Mouse (Mus musculus) embryonic facial prominence, embryonic 11.5 days (tissue): ENCODE results near the gene Smarca4. TPM values are rescaled to one million over a fixed set of nuclear protein-coding genes. Genes with fewer than 3 reads are reported as not detected.

Source experiments
- ATAC-seq: fragments of 200-750 bp; cut with Nextera tagmentation; replicated peaks from 2 replicates; pipeline ENCODE4 v1.8.0; 2017; ENCODE audit warnings: low read depth; ENCODE audit not compliant: insufficient number of reproducible peaks, low FRiP score, low TSS enrichment
- DNase-seq: peaks from one replicate; pipeline ENCODE4 v3.0.0-alpha.2; 2015; ENCODE audit warnings: low spot score
- H3K27ac ChIP-seq: fragments of 300-500 bp; sonication (generic); replicated peaks from 2 replicates; pipeline ENCODE4 v1.5.1; 2014; ENCODE audit warnings: mild to moderate bottlenecking, low read depth, low read length, control low read depth
- H3K27me3 ChIP-seq: fragments of 300-500 bp; sonication (generic); 2 replicates; pipeline ENCODE4 v1.6.1; 2014; ENCODE audit warnings: mild to moderate bottlenecking, low read length, moderate library complexity, mixed read lengths; ENCODE audit not compliant: control insufficient read depth, insufficient read depth
- H3K36me3 ChIP-seq: fragments of 300-500 bp; sonication (generic); replicated peaks from 2 replicates; pipeline ENCODE4 v1.6.1; 2014; ENCODE audit warnings: low read depth, mild to moderate bottlenecking, low read length, moderate library complexity, mixed read lengths; ENCODE audit not compliant: control insufficient read depth, insufficient read depth
- H3K4me1 ChIP-seq: fragments of 300-500 bp; sonication (generic); 2 replicates; pipeline ENCODE4 v1.6.1; 2014; ENCODE audit warnings: low read length, mixed read lengths; ENCODE audit not compliant: control insufficient read depth, insufficient read depth
- H3K4me2 ChIP-seq: fragments of 300-500 bp; sonication (generic); 2 replicates; pipeline ENCODE4 v1.6.1; 2014; ENCODE audit warnings: low read depth, mild to moderate bottlenecking, control low read depth, low read length, moderate library complexity
- H3K4me3 ChIP-seq: fragments of 300-500 bp; sonication (generic); 2 replicates; pipeline ENCODE4 v1.5.1; 2014; ENCODE audit warnings: low read depth, low read length, control low read depth
- H3K9ac ChIP-seq: fragments of 300-500 bp; sonication (generic); replicated peaks from 2 replicates; pipeline ENCODE4 v1.6.1; 2014; ENCODE audit warnings: mild to moderate bottlenecking, control low read depth, low read length
- H3K9me3 ChIP-seq: fragments of 300-500 bp; sonication (generic); replicated peaks from 2 replicates; pipeline ENCODE4 v1.6.1; 2016; ENCODE audit warnings: mild to moderate bottlenecking, low read length, inconsistent platforms, mixed read lengths; ENCODE audit not compliant: control insufficient read depth
- WGBS: fragments of 180-500 bp; shearing (Covaris S2); extraction: QIAGEN DNeasy Blood & Tissue Kit; methylation state at CpG from one replicate; pipeline ENCODE4 v1.1.7; 2014; 5-methylcytosine and 5-hydroxymethylcytosine counted together
- polyA plus RNA-seq: library from polyadenylated mRNA; unstranded; fragments of >200 nt; fragmentation: Nextera tagmentation; extraction: Ambion mirVana; gene quantifications from 2 replicates; pipeline ENCODE4 v1.2.1, GENCODE M21; 2014

Smarca4 gene
- 106 and 119 TPM in 2 replicates for polyA plus RNA-seq

DNA sequence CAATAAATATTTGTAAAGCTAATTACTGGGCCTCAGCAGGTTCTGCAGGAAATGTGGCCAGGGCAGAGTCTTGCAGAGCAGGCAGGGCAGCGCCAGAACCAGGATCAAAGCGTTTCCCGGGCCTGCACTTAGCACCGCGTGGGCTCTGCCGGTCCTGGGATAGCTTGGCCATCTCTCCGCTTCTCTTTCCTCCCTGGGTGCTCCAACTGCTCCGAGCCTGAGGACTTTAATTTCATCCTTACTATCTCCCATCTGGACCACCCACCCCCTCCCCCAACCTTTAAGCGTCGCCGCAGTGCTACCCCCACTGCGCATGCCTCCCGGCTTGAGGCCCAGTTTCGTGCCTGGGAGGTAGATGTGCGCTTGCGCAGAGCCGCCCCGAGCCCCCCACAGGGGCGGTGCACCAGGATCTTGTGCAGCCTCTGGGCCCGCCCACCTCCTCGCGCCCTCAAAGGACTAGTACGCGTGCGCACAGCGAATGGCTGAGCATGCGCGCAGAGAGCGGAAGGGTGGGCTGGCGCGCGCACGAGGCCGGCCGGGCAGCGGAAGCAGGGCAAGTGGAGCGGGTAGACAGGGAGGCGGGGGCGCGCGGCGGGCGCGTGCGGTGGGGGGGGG, at the start of gene Smarca4:
Gene Smarca4, plus strand, starts transcription at position 553 of the 615 bp plus-strand sequence.
- 1% methylated on average over 40 of the region's 45 CpGs for WGBS
- peak within 1 kb of the TSS; percentile 75 for H3K4me3 ChIP-seq
- no peaks in the 10 kb centered on the region for H3K4me1 ChIP-seq
- peak within 1 kb of the TSS; percentile 95 for H3K27ac ChIP-seq
- H3K36me3 ChIP-seq = no peaks in the 10 kb centered on the region; the same call in 1 of the 2 replicates
- no peaks in the 10 kb centered on the region for H3K27me3 ChIP-seq
- peak within 1 kb of the TSS; percentile 73 for H3K4me2 ChIP-seq
- ATAC-seq (peak; percentile 94), DNase-seq (peak; percentile 99)
- H3K9ac ChIP-seq = peak within 1 kb of the TSS; percentile 96
- no peaks in the 10 kb centered on the region for H3K9me3 ChIP-seq

GRCm38 (mm10) chr9:21566538-21566937, 49.4 kb upstream of the Smarca4 start:
- Histone ChIP-seq H3K9me3 (no peaks in the 10 kb centered on the region), H3K27ac (no peak overlapping the region), H3K4me3 (no peak overlapping the region), H3K4me2 (no peak overlapping the region), H3K27me3 (no peaks in the 10 kb centered on the region), H3K36me3 (no peaks in the 10 kb centered on the region; the same call in 1 of the 2 replicates), H3K4me1 (no peaks in the 10 kb centered on the region), H3K9ac (no peak overlapping the region)
- DNase-seq (no peak), ATAC-seq (no peak)
- 88% methylated on average over 1 of the region's 1 CpGs for WGBS

- Histone ChIP-seq H3K4me2 (no peak overlapping the region), H3K27ac (no peak overlapping the region), H3K9me3 (no peaks in the 10 kb centered on the region), H3K4me3 (no peak overlapping the region), H3K27me3 (no peaks in the 10 kb centered on the region), H3K9ac (no peak overlapping the region), H3K36me3 (no peaks in the 10 kb centered on the region; the same call in 1 of the 2 replicates), H3K4me1 (no peaks in the 10 kb centered on the region)
- DNase-seq = no peak
- ATAC-seq = no peak
- WGBS = 91% methylated on average over 2 of the region's 2 CpGs
Measured at GRCm38 (mm10) chr9:21567051-21567450, 48.9 kb upstream of the Smarca4 start.

DNA sequence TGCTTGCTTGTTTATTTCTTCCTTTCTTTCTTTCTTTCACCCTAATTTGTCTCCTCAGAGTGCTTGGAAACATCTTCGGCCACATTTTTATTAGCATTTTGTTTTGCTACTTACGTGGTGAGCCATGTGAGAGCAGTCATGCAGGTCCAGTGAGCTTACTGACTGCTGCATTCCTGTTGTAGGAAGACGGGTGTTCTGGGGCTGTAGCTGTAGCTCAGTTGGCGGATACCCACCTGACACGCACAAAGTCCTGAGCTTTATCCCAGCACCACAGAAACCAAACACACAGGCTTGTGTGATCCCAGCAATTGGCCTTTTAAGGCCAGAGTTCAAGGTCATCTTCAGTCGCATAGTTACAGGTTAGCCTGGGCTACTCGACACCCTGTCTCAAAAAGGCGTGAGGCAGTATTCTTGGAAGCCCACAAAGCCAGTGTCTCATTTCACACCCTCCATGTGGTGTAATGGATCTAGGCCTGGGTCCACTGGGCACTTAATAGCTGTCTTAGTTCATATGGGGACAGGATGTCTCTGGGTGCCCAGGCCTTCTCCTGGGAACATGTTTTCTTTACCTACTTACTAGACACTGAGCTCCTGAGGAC, 47.2 kb upstream of the Smarca4 start:
- 91% methylated on average over 8 of the region's 8 CpGs for WGBS
- Histone ChIP-seq H3K9ac (no peak overlapping the region), H3K27me3 (no peaks in the 10 kb centered on the region), H3K4me1 (no peaks in the 10 kb centered on the region), H3K9me3 (no peaks in the 10 kb centered on the region), H3K36me3 (peaks cover under 1% of the 10 kb centered on the region; the same call in 1 of the 2 replicates), H3K4me3 (no peak overlapping the region), H3K4me2 (no peak overlapping the region), H3K27ac (no peak overlapping the region)
- ATAC-seq = no peak
- no peak for DNase-seq

GRCm38 (mm10) chr9:21574012-21574801, 41.8 kb upstream of the Smarca4 start:
- no peak overlapping the region for H3K4me3 ChIP-seq
- no peak for ATAC-seq
- H3K27me3 ChIP-seq = no peaks in the 10 kb centered on the region
- WGBS = 93% methylated on average over 8 of the region's 8 CpGs
- H3K9ac ChIP-seq = no peak overlapping the region
- no peak overlapping the region for H3K27ac ChIP-seq
- no peaks in the 10 kb centered on the region for H3K4me1 ChIP-seq
- H3K36me3 ChIP-seq = peaks cover 10% of the 10 kb centered on the region
- no peak for DNase-seq
- no peaks in the 10 kb centered on the region for H3K9me3 ChIP-seq
- H3K4me2 ChIP-seq = no peak overlapping the region

DNA sequence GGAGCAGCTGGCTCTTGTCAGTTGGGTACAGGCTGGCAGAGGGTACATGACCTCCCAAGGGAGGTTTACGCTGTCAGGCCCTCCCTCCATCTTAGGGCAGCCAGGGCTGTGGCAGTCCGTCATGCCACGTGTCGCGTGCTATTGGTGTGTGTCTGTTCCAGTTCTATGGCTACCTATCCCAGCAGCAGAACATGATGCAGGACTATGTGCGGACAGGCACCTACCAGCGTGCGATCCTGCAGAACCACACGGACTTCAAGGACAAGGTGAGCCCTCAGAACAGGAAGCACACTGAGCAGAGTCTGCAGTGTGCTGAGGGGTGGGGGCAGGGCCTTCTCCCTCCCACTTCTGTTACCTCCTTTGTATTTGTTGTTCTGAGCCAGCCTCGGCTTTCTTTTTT, 40.7 kb upstream of the Smarca4 start:
- H3K27me3 ChIP-seq = no peaks in the 10 kb centered on the region
- H3K9me3 ChIP-seq = no peaks in the 10 kb centered on the region
- no peak overlapping the region for H3K4me2 ChIP-seq
- DNase-seq (no peak), ATAC-seq (no peak)
- peaks cover 11% of the 10 kb centered on the region for H3K36me3 ChIP-seq
- 93% methylated on average over 10 of the region's 10 CpGs for WGBS
- H3K4me3 ChIP-seq = no peak overlapping the region
- H3K9ac ChIP-seq = no peak overlapping the region
- H3K4me1 ChIP-seq = no peaks in the 10 kb centered on the region
- H3K27ac ChIP-seq = no peak overlapping the region

- Histone ChIP-seq H3K27me3 (no peaks in the 10 kb centered on the region), H3K36me3 (peaks cover 14% of the 10 kb centered on the region), H3K4me2 (no peak overlapping the region), H3K9ac (no peak overlapping the region), H3K4me1 (no peaks in the 10 kb centered on the region), H3K27ac (no peak overlapping the region), H3K9me3 (no peaks in the 10 kb centered on the region), H3K4me3 (no peak overlapping the region)
- DNase-seq (no peak), ATAC-seq (no peak)
- 95% methylated on average over 1 of the region's 1 CpGs for WGBS
Measured at GRCm38 (mm10) chr9:21576286-21576685, 39.7 kb upstream of the Smarca4 start.

DNA sequence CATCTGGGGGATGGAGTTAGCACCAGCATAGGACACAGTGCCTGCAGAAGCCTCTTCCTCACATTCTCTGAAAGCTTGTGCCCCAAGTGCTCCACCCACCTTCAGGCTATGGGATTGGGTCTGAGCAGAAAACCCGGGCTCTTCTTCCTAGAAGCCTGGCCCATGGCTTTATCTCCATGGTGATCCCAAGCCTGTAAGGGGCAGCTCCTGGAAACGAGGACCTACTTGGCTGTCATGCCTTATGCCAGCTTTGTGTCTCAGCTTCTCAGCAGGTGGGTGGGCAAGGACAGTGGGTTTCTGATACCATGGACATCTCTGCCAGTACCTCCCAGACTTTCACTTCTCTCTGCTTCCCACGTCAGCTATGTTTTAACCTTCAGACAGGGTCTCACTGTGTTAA, 37.7 kb upstream of the Smarca4 start:
- Histone ChIP-seq H3K4me1 (no peaks in the 10 kb centered on the region), H3K27ac (no peak overlapping the region), H3K9me3 (no peaks in the 10 kb centered on the region), H3K36me3 (peaks cover 21% of the 10 kb centered on the region), H3K27me3 (no peaks in the 10 kb centered on the region), H3K4me2 (no peak overlapping the region), H3K9ac (no peak overlapping the region), H3K4me3 (no peak overlapping the region)
- no peak for ATAC-seq
- no peak for DNase-seq
- WGBS = 77% methylated on average over 3 of the region's 3 CpGs
